Mouse (Mus musculus): ENCODE measurements around the gene Atp2b4. TPM values are rescaled to one million over a fixed set of nuclear protein-coding genes. Genes with fewer than 3 reads are reported as not detected.

Gene Atp2b4
- polyA plus RNA-seq (2012; rRNA removed): 7.1 and 8.0 TPM in 2 replicates

DNA sequence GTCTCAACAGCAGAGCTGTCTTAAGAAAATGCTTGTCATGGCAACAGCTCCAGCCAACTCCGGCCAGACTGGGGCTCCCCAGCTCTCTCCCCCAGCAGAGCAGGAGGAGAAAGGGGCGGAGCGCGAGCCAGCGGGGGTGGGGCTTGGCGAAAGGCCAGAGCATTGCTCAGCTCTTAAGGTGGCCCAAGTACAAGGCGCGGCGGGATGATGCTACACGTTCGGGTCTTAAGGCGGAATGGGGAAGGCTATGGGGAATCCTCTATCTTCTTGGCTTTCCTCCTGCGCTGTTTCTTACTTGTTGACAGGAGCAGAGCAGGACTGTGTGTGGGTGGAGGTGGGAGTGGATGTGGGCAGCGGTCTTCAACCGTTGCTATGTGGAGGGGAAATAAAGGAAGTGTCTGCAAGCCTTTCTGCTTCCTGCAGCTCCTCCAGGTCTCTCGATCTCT lies at the start of gene Atp2b4:
Gene Atp2b4 (minus strand): TSS at position 94 of the 446 bp plus-strand sequence.
- peak within 1 kb of the TSS; percentile 34; the same call in 1 of the 2 replicates for H3K27ac ChIP-seq (ENCODE audit: insufficient read depth, low read length)
- peaks cover 10% of the 10 kb centered on the region; the same call in 1 of the 2 replicates for H3K4me1 ChIP-seq (ENCODE audit: control insufficient read depth, insufficient read depth, insufficient read length)
- H3K36me3 ChIP-seq (ENCODE audit: control insufficient read depth, insufficient read depth, low read length): no peaks in the 10 kb centered on the region
- WGBS: 1% methylated on average over 16 of the region's 16 CpGs
- H3K4me3 ChIP-seq (ENCODE audit: extremely low read depth, insufficient read depth, insufficient read length): peak within 1 kb of the TSS; percentile 63
- no peaks in the 10 kb centered on the region; the same call in 1 of the 2 replicates for H3K27me3 ChIP-seq (ENCODE audit: control insufficient read depth, insufficient read depth, low read length)
- peak; percentile 40 to 73 for DNase-seq (ENCODE audit: low read depth in 1 of 2, low spot score in 2 of 2)
- TF ChIP-seq CTCF (IDR thresholded peaks at IDR 0.05; ENCODE audit: extremely low read depth, insufficient read depth, insufficient read length, insufficient replicate concordance): no peak
- TF ChIP-seq POLR2A (IDR thresholded peaks at IDR 0.05; ENCODE audit: low read depth, low read length): no peak

DNA sequence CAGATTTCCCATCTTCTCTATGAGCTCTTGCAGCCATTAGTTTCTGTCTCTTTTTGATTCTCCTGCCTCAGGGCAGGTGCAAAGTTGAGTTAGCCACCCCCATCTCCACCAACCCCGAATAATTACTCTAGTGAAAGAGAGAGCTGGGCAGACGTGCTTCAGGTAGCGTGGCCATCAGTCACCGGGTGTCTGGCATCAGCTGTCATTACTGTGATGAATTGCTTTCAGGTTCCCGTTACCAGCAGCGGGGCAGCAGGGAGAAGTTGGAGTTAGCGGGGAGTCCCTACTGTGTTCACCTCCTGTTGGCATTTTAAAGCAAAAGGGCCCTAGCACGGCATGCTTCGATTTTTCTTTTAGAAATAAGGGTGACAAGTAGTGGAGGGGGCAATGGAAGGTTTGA lies 43.9 kb upstream of the Atp2b4 start:
- no peak overlapping the region for H3K27ac ChIP-seq (ENCODE audit: insufficient read depth, low read length)
- no peak overlapping the region for H3K4me3 ChIP-seq (ENCODE audit: extremely low read depth, insufficient read depth, insufficient read length)
- no peaks in the 10 kb centered on the region for H3K4me1 ChIP-seq (ENCODE audit: control insufficient read depth, insufficient read depth, insufficient read length)
- TF ChIP-seq POLR2A (IDR thresholded peaks at IDR 0.05; ENCODE audit: low read depth, low read length): no peak
- TF ChIP-seq CTCF (IDR thresholded peaks at IDR 0.05; ENCODE audit: extremely low read depth, insufficient read depth, insufficient read length, insufficient replicate concordance): no peak
- H3K27me3 ChIP-seq (ENCODE audit: control insufficient read depth, insufficient read depth, low read length): no peaks in the 10 kb centered on the region
- 15% methylated on average over 9 of the region's 9 CpGs for WGBS
- no peaks in the 10 kb centered on the region for H3K36me3 ChIP-seq (ENCODE audit: control insufficient read depth, insufficient read depth, low read length)
- no peak for DNase-seq (ENCODE audit: low read depth in 1 of 2, low spot score in 2 of 2)

- DNase-seq (ENCODE audit: low read depth in 1 of 2, low spot score in 2 of 2): no peak
- H3K27me3 ChIP-seq (ENCODE audit: control insufficient read depth, insufficient read depth, low read length): no peaks in the 10 kb centered on the region
- H3K4me3 ChIP-seq (ENCODE audit: extremely low read depth, insufficient read depth, insufficient read length): no peak overlapping the region
- WGBS: 88% methylated on average over 6 of the region's 6 CpGs
- H3K36me3 ChIP-seq (ENCODE audit: control insufficient read depth, insufficient read depth, low read length): no peaks in the 10 kb centered on the region
- no peak overlapping the region for H3K27ac ChIP-seq (ENCODE audit: insufficient read depth, low read length)
- no peak for TF ChIP-seq POLR2A (IDR thresholded peaks at IDR 0.05; ENCODE audit: low read depth, low read length)
- no peak for TF ChIP-seq CTCF (IDR thresholded peaks at IDR 0.05; ENCODE audit: extremely low read depth, insufficient read depth, insufficient read length, insufficient replicate concordance)
- H3K4me1 ChIP-seq (ENCODE audit: control insufficient read depth, insufficient read depth, insufficient read length): no peaks in the 10 kb centered on the region
Measured at GRCm38 (mm10) chr1:133843900-133844299, 43.1 kb upstream of the Atp2b4 start.

GRCm38 (mm10) chr1:133843370-133843769 lies 42.5 kb upstream of the Atp2b4 start:
- WGBS: 80% methylated on average over 4 of the region's 4 CpGs
- no peak for DNase-seq (ENCODE audit: low read depth in 1 of 2, low spot score in 2 of 2)
- Histone ChIP-seq H3K36me3 (ENCODE audit: control insufficient read depth, insufficient read depth, low read length) (no peaks in the 10 kb centered on the region), H3K4me1 (ENCODE audit: control insufficient read depth, insufficient read depth, insufficient read length) (no peaks in the 10 kb centered on the region), H3K27ac (ENCODE audit: insufficient read depth, low read length) (no peak overlapping the region), H3K27me3 (ENCODE audit: control insufficient read depth, insufficient read depth, low read length) (no peaks in the 10 kb centered on the region), H3K4me3 (ENCODE audit: extremely low read depth, insufficient read depth, insufficient read length) (no peak overlapping the region)
- no peak for TF ChIP-seq CTCF (IDR thresholded peaks at IDR 0.05; ENCODE audit: extremely low read depth, insufficient read depth, insufficient read length, insufficient replicate concordance)
- no peak for TF ChIP-seq POLR2A (IDR thresholded peaks at IDR 0.05; ENCODE audit: low read depth, low read length)

- Histone ChIP-seq H3K36me3 (ENCODE audit: control insufficient read depth, insufficient read depth, low read length) (no peaks in the 10 kb centered on the region), H3K27me3 (ENCODE audit: control insufficient read depth, insufficient read depth, low read length) (no peaks in the 10 kb centered on the region), H3K4me3 (ENCODE audit: extremely low read depth, insufficient read depth, insufficient read length) (no peak overlapping the region), H3K27ac (ENCODE audit: insufficient read depth, low read length) (no peak overlapping the region), H3K4me1 (ENCODE audit: control insufficient read depth, insufficient read depth, insufficient read length) (no peaks in the 10 kb centered on the region)
- no peak for TF ChIP-seq CTCF (IDR thresholded peaks at IDR 0.05; ENCODE audit: extremely low read depth, insufficient read depth, insufficient read length, insufficient replicate concordance)
- TF ChIP-seq POLR2A (IDR thresholded peaks at IDR 0.05; ENCODE audit: low read depth, low read length): no peak
- 79% methylated on average over 11 of the region's 11 CpGs for WGBS
- DNase-seq (ENCODE audit: low read depth in 1 of 2, low spot score in 2 of 2): peak in 1 of 2 experiments; percentile 32
Measured at GRCm38 (mm10) chr1:133842074-133842725, 41.4 kb upstream of the Atp2b4 start.

DNA sequence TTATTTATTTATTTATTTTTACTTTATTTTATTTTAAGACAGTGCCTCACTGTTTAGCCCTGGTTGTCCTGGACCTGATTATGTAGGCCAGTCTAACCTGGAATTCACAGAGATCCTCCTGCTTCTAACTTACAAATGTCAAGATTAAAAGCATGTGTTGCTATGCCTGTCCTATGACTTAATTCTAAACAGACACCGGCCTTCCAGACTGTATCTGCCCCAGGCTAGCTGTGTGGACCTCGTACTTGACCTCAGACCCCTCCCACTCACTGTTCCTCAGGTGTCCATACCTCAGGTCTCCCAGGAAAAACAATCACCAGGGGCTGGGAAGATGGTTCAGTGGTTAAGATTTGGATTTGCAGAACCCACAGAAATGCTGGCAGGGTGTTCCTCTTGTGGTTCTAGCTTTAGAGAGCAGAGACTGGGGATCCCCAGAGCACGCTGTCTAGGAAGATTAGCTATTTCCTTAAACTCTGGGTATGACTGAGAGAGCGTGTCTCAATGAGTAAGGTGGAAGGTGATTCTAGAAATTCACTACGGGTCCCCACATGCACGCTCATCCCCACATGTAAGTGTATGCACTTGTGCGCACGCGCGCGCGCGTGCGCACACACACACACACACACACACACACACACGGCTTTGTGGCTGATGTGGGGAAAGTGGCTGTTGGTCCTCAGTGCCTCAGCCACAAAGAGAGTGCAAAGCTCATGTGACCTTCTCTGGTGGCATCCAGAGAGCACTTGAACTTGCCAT lies 40.5 kb upstream of the Atp2b4 start:
- no peak for TF ChIP-seq POLR2A (IDR thresholded peaks at IDR 0.05; ENCODE audit: low read depth, low read length)
- no peak for TF ChIP-seq CTCF (IDR thresholded peaks at IDR 0.05; ENCODE audit: extremely low read depth, insufficient read depth, insufficient read length, insufficient replicate concordance)
- H3K36me3 ChIP-seq (ENCODE audit: control insufficient read depth, insufficient read depth, low read length): no peaks in the 10 kb centered on the region
- DNase-seq (ENCODE audit: low read depth in 1 of 2, low spot score in 2 of 2): no peak
- no peak overlapping the region for H3K27ac ChIP-seq (ENCODE audit: insufficient read depth, low read length)
- WGBS: 49% methylated on average over 15 of the region's 15 CpGs
- no peaks in the 10 kb centered on the region for H3K27me3 ChIP-seq (ENCODE audit: control insufficient read depth, insufficient read depth, low read length)
- no peaks in the 10 kb centered on the region for H3K4me1 ChIP-seq (ENCODE audit: control insufficient read depth, insufficient read depth, insufficient read length)
- no peak overlapping the region for H3K4me3 ChIP-seq (ENCODE audit: extremely low read depth, insufficient read depth, insufficient read length)
